Mouse (Mus musculus) cerebellum, postnatal 36 days (tissue): ENCODE measurements around the gene Bst2.

Experiments
- DNase-seq, 2 experiments: peaks; one replicate each; pipeline ENCODE4 v3.0.0; 2021 to 2022; ENCODE audit warnings: mixed read lengths in 2 of 2

Bst2 gene

GRCm38 (mm10) chr8:71558958-71559690 is 21.9 kb upstream of the Bst2 start:
- no peak for DNase-seq

DNA sequence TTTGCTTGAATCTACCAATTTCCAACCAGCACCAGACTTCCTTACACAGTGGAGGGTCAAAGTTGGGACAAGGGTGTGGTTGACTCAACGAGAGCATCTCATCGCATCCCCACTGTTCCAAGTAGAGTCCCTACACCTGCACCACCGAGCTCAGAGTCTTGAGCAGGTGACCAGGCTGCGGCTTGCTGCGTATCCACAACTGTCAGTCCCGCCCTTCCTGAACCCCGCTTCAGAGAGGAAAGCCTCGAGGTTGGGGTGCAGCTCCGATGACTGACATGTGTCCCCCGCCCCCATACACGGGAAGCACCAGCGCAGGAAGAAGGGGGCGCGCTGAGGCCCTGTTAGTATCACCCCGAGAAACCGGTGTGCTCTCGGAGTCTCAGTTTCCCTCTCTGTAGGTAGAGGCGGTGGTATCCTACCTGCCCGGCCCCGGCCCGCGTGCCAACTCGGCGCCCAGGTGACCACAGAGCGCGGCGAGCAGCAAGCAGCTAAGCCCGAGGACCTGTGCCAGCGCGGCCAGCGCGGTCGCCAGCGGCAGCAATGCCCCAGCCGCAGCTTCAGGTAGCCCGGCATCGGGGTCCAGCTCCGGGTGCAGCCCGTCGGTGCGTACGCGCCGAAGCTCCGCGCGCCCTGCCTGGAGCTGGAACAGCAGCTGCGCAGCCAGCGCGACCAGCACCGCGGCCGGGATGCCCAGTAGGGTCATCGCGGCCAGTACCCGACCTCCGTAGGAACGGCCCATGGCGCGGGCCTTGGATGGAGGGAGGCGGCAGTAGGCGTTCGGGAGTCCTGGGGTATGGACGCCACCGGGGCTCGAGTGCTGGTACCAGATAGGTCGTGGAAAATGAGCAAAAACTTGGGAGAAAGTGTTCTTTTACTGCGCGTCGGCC is 21.1 kb upstream of the Bst2 start, which contains the start of gene Tmem221:
Tmem221 (minus strand) TSS at position 801 of the 887 bp plus-strand sequence.
- no peak for DNase-seq

GRCm38 (mm10) chr8:71554644-71555043 is 17.4 kb upstream of the Bst2 start:
- DNase-seq, result no peak

GRCm38 (mm10) chr8:71554001-71554400 is 16.7 kb upstream of the Bst2 start:
- no peak for DNase-seq

DNA sequence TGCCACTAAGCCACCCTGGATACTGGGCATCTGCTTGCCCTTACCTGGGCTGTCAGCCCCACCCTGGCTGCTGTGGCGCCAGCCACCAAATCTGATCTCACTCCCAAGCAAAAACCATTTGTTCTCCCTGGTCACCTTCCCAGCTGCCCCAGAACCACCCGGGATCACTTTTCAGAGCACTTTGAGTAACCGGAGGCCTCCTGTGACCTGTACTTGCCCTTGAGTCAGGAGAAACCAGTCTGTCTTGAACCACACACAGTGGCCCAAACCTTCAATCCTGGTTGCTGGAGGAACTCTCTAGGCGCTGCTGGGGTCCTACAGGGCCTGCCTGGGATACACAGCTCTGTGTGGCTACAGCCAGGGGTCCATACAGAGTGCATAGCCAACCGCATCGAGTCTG is 15.5 kb upstream of the Bst2 start:
- no peak for DNase-seq

DNA sequence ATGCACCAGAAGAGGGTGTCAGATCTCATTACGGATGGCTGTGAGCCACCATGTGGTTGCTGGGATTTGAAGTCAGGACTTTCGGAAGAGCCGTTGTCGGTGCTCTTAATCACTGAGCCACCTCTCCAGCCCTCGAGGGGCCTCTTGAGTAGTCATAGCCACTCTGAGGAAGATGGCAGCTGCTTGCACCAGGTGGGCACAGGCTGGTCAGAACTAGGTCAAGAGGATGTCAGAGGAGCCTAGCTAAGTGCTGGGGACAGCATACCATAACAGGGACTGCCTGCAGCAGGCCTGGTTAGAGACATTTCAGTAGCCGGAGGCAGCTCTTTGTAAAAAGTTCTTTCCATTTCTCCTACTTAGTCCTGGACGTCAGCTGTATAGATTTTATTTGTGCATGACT is 13.5 kb upstream of the Bst2 start:
- no peak for DNase-seq

DNA sequence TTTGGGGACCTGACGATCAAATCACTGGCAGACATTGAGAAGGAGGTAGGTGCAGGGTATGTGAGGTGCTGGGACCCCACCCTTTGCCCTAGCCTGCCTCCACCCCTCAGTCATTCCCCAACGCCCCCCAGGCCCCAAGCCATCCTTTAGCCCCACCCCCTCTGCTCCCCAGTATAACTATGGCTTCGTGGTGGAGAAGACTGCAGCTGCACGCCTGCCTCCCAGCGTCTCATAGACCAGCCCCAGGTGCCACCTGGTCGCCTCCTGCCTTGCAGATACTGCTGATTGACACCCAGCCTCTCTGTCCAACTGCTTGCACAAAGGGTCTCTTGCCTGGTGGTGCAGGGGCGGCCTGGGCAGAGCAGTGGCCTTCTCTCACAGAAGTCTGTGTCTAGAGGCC is 10.3 kb upstream of the Bst2 start:
- DNase-seq, result no peak

GRCm38 (mm10) chr8:71545053-71545452 is 7.8 kb upstream of the Bst2 start:
- no peak for DNase-seq

GRCm38 (mm10) chr8:71543755-71544154 is 6.5 kb upstream of the Bst2 start:
- no peak for DNase-seq

DNA sequence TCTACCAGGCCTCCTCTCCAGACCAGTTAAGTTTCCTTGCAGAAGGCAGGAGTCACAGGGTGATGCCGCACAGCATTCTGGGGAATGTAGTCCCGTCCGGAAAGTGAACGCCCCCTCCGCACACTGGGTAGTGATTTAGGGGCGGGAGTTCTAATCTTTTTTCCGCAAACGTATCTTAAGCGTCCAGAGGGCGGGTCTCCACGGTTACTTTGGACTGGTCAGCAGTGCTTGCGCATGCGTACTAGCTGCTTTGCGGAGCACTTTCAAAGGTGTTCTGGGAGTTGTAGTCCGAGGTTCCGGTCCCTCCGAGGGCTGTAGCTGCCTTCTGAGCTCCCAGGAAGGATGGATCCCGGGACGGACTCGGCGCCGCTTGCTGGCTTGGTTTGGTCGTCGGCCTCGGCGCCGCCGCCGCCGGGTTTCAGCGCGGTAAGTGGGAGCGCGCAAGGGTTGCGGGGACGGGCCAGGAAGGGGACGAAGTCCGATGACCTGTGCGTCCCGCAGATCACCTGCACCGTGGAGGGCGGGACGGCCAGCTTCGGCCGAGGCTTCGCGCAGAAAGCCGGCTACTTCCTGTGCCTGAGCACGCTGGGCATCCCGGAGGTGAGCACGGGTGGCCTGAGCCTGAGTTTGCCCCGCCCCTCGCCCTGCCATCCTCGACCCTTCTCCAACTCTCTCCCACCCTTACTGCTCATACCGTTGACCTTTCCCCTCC is 5.5 kb upstream of the Bst2 start, which contains the start of gene Mvb12a:
Mvb12a (plus strand) TSS at position 291 of the 712 bp plus-strand sequence.
- peak; percentile 96 for DNase-seq

- no peak for DNase-seq
Measured at GRCm38 (mm10) chr8:71535663-71536062, 1.6 kb downstream of the Bst2 start.

DNA sequence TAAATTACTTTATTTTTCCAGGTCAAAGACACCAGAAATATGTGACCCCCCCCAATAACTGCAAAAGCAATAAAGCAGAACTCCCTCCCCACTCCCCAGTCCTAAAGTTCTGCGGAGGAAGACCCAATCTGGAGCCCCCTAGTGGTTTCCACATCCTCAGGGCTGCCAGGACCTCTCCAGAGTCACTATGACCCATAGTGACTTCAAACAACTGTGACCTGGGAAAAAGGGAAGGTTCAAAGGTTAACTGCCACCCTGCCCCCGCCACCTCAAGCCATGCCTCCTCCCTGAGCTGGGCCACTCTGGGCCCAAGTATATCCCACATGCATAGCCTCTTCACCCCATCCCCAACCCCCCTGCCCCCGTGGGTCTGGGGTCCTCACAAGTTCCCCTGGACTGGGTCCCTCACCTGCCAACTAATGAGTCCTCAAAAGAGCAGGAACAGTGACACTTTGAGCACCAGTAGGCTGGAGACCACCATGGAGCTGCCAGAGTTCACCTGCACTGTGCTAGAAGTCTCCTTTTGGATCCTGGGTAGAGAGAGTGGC is 2.9 kb downstream of the Bst2 start:
- no peak for DNase-seq

- DNase-seq, result peak; percentile 63 to 64
Measured at GRCm38 (mm10) chr8:71530735-71531467, 6.4 kb downstream of the Bst2 start.

GRCm38 (mm10) chr8:71528362-71529073 is 8.7 kb downstream of the Bst2 start:
- DNase-seq, result no peak

- no peak for DNase-seq
Measured at GRCm38 (mm10) chr8:71527162-71527870, 9.9 kb downstream of the Bst2 start.

- DNase-seq, result no peak
Measured at GRCm38 (mm10) chr8:71526272-71526671, 11.0 kb downstream of the Bst2 start.

DNA sequence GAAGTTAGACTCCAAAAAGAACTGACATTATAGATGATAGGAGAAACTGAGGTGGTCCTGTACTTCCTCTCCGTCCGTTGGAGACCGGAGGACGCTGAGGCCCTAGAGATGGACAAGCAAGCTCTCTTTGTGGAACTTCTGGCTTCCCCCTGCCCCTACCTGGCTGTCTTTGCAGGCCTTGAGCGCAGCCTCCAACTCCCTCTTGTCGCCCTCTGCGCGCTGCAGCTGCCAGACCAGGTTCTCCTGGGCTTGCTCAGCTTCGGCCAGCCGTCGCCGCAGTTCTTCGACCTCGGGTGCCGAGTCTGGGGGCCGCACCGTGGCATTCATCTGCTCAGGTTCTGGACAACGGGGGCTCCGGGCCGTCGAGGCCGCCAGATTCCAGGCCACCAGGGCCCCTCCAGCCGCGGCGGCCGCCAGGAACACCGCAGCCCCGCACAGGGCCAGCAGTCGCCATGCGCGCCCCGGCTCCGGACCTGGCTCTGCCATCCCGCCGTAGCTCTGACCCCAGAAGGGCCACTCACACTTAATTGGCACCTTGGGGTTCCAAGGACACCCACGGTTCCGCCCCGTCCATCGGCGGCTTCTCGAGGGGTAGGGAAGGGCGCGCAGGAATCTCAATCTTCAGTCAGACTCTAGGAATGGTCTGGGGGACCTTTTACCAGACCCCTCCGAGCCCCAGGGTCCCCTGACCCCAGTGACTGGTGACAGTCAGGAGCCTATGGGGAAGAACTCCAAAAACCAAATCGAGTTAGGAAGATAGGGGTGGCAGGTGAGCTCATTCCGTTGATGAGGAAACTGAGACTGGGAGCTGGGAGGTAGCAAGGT is 11.8 kb downstream of the Bst2 start, which contains the start of gene Ccdc194:
Ccdc194 (minus strand) TSS at position 486 of the 825 bp plus-strand sequence.
- no peak for DNase-seq

DNA sequence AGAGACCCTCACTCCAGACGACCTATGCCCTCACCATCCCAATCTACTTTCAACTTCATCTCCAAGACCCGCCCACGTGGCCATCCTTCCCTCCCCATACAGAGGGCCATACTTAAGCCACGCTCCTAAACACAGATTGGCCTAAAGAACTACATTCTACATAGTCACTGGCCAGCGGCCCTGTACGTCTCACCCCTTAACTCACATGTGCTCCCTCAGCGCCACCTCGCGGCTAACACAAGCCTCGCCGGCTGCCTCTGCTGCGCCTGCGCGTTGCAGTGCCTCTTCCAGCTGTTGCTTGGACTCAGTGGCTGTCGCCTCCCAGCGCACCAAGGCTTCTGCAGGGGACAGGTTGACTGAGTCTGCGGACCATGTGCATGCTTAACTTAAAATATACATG is 15.6 kb downstream of the Bst2 start:
- peak; percentile 92 to 93 for DNase-seq

DNA sequence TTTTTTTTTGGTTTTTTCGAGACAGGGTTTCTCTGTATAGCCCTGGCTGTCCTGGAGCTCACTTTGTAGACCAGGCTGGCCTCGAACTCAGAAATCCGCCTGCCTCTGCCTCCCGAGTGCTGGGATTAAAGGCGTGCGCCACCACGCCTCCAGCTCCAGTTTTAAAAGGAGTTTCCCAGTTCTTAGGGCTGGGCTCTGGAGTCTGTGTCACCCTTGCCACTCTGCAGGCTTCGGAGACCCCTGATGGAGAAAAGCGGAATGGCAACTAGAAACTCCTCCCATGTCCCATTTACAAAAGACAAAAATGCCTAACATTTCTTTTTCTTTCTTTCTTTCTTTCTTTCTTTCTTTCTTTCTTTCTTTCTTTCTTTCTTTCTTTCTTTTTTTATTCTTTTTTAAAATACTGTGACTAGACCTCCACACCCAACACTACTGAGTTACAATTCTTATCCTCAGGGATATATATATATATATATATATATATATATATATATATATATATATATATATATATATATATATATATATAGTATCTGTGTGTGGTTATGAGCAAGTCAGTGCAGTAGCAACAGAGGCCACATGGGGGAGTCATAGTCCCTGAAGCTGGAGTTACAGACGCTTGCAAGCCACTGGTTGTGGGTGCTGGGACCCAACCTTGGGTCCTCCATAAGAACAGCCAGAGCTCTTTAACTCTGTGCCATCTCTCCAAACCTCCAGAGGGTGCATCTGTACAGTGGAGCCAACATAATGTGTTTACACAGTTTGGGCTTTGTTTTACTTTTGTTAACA is 18.0 kb downstream of the Bst2 start:
- peak; percentile 52 to 55 for DNase-seq
